Mouse (Mus musculus) MEL (cell line): ENCODE data around the gene Ak6.

Experiments
- BHLHE40 ChIP-seq: IDR thresholded peaks from 2 replicates; pipeline ENCODE4 v1.6.1; 2012; ENCODE audit warnings: low read depth, mild to moderate bottlenecking, inconsistent platforms, low read length, improper control_type of control experiment, borderline replicate concordance
- CTCF ChIP-seq, 3 experiments: IDR thresholded peaks in 2 of 3; conservative IDR thresholded peaks in 1 of 3; 2 replicates each; pipeline ENCODE4 v1.5.1; 2011 to 2012; ENCODE audit warnings: low read length in 3 of 3, low read depth in 2 of 3, mild to moderate bottlenecking in 2 of 3, improper control_type of control experiment in 1 of 3, inconsistent platforms in 1 of 3, mixed read lengths in 1 of 3, moderate library complexity in 1 of 3; ENCODE audit not compliant: control insufficient read depth in 1 of 3, insufficient read depth in 1 of 3, poor library complexity in 1 of 3, severe bottlenecking in 1 of 3
- E2F4 ChIP-seq: IDR thresholded peaks from 2 replicates; pipeline ENCODE4 v1.6.1; 2011; ENCODE audit warnings: low read depth, low read length, improper control_type of control experiment, borderline replicate concordance

- TF ChIP-seq CTCF (IDR thresholded peaks at IDR 0.05 in 2 of 3, conservative IDR thresholded peaks at IDR 0.05 in 1 of 3; ENCODE audit: control insufficient read depth in 1 of 3, insufficient read depth in 1 of 3, low read depth in 2 of 3, low read length in 3 of 3, poor library complexity in 1 of 3, severe bottlenecking in 1 of 3) (no peak; a peak in 1 of 6 replicates), E2F4 (no peak), BHLHE40 (no peak)
These were observed 8.1 kb upstream of the Ak6 start for GRCm38 (mm10) chr13:100642471-100643209.
